Mouse (Mus musculus) heart, adult 8-10 months (tissue): ENCODE data around the gene Nrn1l. TPM values are rescaled to one million over a fixed set of nuclear protein-coding genes. Genes with fewer than 3 reads are reported as not detected.

Experiments used
- total RNA-seq, 4 experiments: library from RNA; stranded (reverse); gene quantifications; 2 replicates each; pipeline ENCODE4 v1.2.4; 2022

Gene Nrn1l
- total RNA-seq, 4 experiments from 2014 or later: 0.49 to 1.1 (median 0.85) TPM

Other genes starting within 250 kb of the Nrn1l start
- under 1 TPM; 0.13 to 0.22 (median 0.14) TPM for gene Carmil2, start 207.3 kb upstream of the Nrn1l start, total RNA-seq
- 10 to 100 TPM; 10.2 to 11.5 (median 10.5) TPM for gene Acd, start 192.5 kb upstream of the Nrn1l start, total RNA-seq
- 1 to 10 TPM; 5.9 to 8.1 (median 7.0) TPM for gene Pard6a, start 192.4 kb upstream of the Nrn1l start, total RNA-seq
- gene 4933405L10Rik, start 185.9 kb upstream of the Nrn1l start, total RNA-seq: not detected
- 1 to 10 TPM; 1.2 to 2.7 (median 2.3) TPM for gene Enkd1, start 185.4 kb upstream of the Nrn1l start, total RNA-seq
- 1 to 10 TPM; 2.8 to 3.9 (median 3.5) TPM for gene Gfod2, start 134.9 kb upstream of the Nrn1l start, total RNA-seq
- 10 to 100 TPM; 17.4 to 20.0 (median 18.7) TPM for gene Ranbp10, start 66.2 kb upstream of the Nrn1l start, total RNA-seq
- gene Tsnaxip1, start 65.8 kb upstream of the Nrn1l start, total RNA-seq: not detected
- 1 to 10 TPM; 2.0 to 2.6 (median 2.5) TPM for gene Cenpt, start 40.3 kb upstream of the Nrn1l start, total RNA-seq
- gene Thap11, start 38.4 kb upstream of the Nrn1l start, total RNA-seq: 10 to 100 TPM; 26.4 to 30.7 (median 28.0) TPM
- 10 to 100 TPM; 16.4 to 44.3 (median 30.6) TPM for gene Nutf2, start 33.0 kb upstream of the Nrn1l start, total RNA-seq
- gene Edc4, start 12.7 kb upstream of the Nrn1l start, total RNA-seq: 10 to 100 TPM; 23.6 to 25.6 (median 24.2) TPM
- gene Pskh1, start 6.9 kb downstream of the Nrn1l start, total RNA-seq: 10 to 100 TPM; 15.6 to 19.2 (median 18.1) TPM
- gene Ctrl, start 40.3 kb downstream of the Nrn1l start, total RNA-seq: under 1 TPM in 1 of 4 experiments, not detected in 3; 0.44 TPM
- gene Psmb10, start 44.9 kb downstream of the Nrn1l start, total RNA-seq: 10 to 100 TPM; 54.6 to 72.9 (median 62.2) TPM
- gene Lcat, start 49.8 kb downstream of the Nrn1l start, total RNA-seq: 1 to 10 TPM in 1 of 4 experiments, under 1 TPM in 3; 0.34 to 1.7 (median 0.57) TPM
- 10 to 100 TPM; 39.9 to 50.4 (median 43.5) TPM for gene Slc12a4, start 72.5 kb downstream of the Nrn1l start, total RNA-seq
- gene Dpep3, start 85.9 kb downstream of the Nrn1l start, total RNA-seq: not detected
- gene Dus2, start 97.8 kb downstream of the Nrn1l start, total RNA-seq: 10 to 100 TPM in 1 of 4 experiments, 1 to 10 TPM in 3; 8.5 to 10.9 (median 8.7) TPM
- gene Dpep2nb, start 112.4 kb downstream of the Nrn1l start, total RNA-seq: not detected
- 10 to 100 TPM; 11.0 to 12.4 (median 11.2) TPM for gene Ddx28, start 118.3 kb downstream of the Nrn1l start, total RNA-seq
- gene Nfatc3, start 165.3 kb downstream of the Nrn1l start, total RNA-seq: 10 to 100 TPM; 14.1 to 19.5 (median 18.0) TPM
- under 1 TPM; 0.23 to 0.81 (median 0.42) TPM for gene Esrp2, start 243.4 kb downstream of the Nrn1l start, total RNA-seq